Mouse (Mus musculus) lung, postnatal 0 days (tissue): ENCODE data around the gene Hip1. TPM values are rescaled to one million over a fixed set of nuclear protein-coding genes. Genes with fewer than 3 reads are reported as not detected.

ENCODE experiments used
- ATAC-seq: fragments of 200-750 bp; cut with Nextera tagmentation; 2 replicates; pipeline ENCODE4 v1.8.0; 2017; ENCODE audit warnings: moderate library complexity
- DNase-seq: peaks from one replicate; pipeline ENCODE4 v3.0.0-alpha.2; 2016; ENCODE audit warnings: low spot score
- H3K27ac ChIP-seq: fragments of 300-500 bp; sonication (generic); 2 replicates; pipeline ENCODE4 v1.5.1; 2014; ENCODE audit warnings: antibody characterized with exemption, mild to moderate bottlenecking, low read length, mixed read lengths
- H3K27me3 ChIP-seq: fragments of 300-500 bp; sonication (generic); replicated peaks from 2 replicates; pipeline ENCODE4 v1.6.1; 2014; ENCODE audit warnings: low read length, mixed read lengths; ENCODE audit not compliant: insufficient read depth
- H3K36me3 ChIP-seq: fragments of 300-500 bp; sonication (generic); 2 replicates; pipeline ENCODE4 v1.6.1; 2014; ENCODE audit warnings: low read length, mixed read lengths; ENCODE audit not compliant: insufficient read depth
- H3K4me1 ChIP-seq: fragments of 300-500 bp; sonication (generic); 2 replicates; pipeline ENCODE4 v1.6.1; 2014; ENCODE audit warnings: antibody characterized with exemption, low read depth, low read length, mixed read lengths; ENCODE audit not compliant: insufficient read depth
- H3K4me2 ChIP-seq: fragments of 300-500 bp; sonication (generic); replicated peaks from 2 replicates; pipeline ENCODE4 v1.6.1; 2014; ENCODE audit warnings: low read depth, mild to moderate bottlenecking, low read length, moderate library complexity, mixed read lengths
- H3K4me3 ChIP-seq: fragments of 300-500 bp; sonication (generic); 2 replicates; pipeline ENCODE4 v1.5.1; 2014; ENCODE audit warnings: low read depth, low read length
- H3K9ac ChIP-seq: fragments of 300-500 bp; sonication (generic); replicated peaks from 2 replicates; pipeline ENCODE4 v1.6.1; 2014; ENCODE audit warnings: low read depth, mild to moderate bottlenecking
- H3K9me3 ChIP-seq: fragments of 300-500 bp; sonication (generic); 2 replicates; pipeline ENCODE4 v1.6.1; 2016; ENCODE audit warnings: low read length, mixed read lengths
- CTCF ChIP-seq: IDR thresholded peaks from 2 replicates; pipeline ENCODE4 v1.5.1; 2016; ENCODE audit warnings: antibody characterized with exemption, mild to moderate bottlenecking
- EP300 ChIP-seq: IDR thresholded peaks from 2 replicates; pipeline ENCODE4 v1.6.1; 2016; ENCODE audit warnings: antibody characterized with exemption, mild to moderate bottlenecking, control low read depth
- WGBS: fragments of 180-500 bp; shearing (Covaris S2); extraction: QIAGEN DNeasy Blood & Tissue Kit; methylation state at CpG from one replicate; pipeline ENCODE4 v1.1.7; 2014; 5-methylcytosine and 5-hydroxymethylcytosine counted together
- polyA plus RNA-seq: library from polyadenylated mRNA; unstranded; fragments of >200 nt; fragmentation: Nextera tagmentation; extraction: Ambion mirVana; gene quantifications from 2 replicates; pipeline ENCODE4 v1.2.1, GENCODE M21; 2015

Gene Hip1
- polyA plus RNA-seq, 1 experiment from 2014 or later: 17.7 TPM

DNA sequence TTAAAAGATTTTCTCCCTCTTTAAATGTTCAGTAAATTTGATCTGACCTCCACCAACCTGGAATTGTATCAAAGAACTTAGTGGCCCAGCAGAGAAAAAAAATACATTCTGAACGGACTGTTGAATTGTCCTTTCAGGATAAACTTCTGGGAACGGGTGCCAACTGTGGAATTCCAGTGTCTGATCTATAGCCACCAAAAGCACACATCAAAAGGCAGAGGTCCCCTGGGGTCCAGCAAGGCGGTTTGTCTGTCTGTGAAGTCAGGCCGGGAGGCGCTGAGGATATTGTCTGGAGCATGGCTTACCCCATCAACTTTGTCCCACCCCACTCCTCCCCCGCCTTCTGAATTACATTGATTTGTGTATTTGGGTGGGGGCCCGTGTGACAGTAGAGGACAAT, 16.9 kb downstream of the Hip1 start:
- ATAC-seq (no peak), DNase-seq (no peak)
- Histone ChIP-seq H3K36me3 (no peaks in the 10 kb centered on the region), H3K27me3 (no peaks in the 10 kb centered on the region), H3K9me3 (no peaks in the 10 kb centered on the region), H3K27ac (no peak overlapping the region), H3K4me2 (no peak overlapping the region), H3K4me1 (peaks cover 10% of the 10 kb centered on the region; the same call in 1 of the 2 replicates), H3K4me3 (no peak overlapping the region), H3K9ac (no peak overlapping the region)
- no peak for TF ChIP-seq CTCF
- TF ChIP-seq EP300: no peak
- 29% methylated on average over 7 of the region's 7 CpGs for WGBS

DNA sequence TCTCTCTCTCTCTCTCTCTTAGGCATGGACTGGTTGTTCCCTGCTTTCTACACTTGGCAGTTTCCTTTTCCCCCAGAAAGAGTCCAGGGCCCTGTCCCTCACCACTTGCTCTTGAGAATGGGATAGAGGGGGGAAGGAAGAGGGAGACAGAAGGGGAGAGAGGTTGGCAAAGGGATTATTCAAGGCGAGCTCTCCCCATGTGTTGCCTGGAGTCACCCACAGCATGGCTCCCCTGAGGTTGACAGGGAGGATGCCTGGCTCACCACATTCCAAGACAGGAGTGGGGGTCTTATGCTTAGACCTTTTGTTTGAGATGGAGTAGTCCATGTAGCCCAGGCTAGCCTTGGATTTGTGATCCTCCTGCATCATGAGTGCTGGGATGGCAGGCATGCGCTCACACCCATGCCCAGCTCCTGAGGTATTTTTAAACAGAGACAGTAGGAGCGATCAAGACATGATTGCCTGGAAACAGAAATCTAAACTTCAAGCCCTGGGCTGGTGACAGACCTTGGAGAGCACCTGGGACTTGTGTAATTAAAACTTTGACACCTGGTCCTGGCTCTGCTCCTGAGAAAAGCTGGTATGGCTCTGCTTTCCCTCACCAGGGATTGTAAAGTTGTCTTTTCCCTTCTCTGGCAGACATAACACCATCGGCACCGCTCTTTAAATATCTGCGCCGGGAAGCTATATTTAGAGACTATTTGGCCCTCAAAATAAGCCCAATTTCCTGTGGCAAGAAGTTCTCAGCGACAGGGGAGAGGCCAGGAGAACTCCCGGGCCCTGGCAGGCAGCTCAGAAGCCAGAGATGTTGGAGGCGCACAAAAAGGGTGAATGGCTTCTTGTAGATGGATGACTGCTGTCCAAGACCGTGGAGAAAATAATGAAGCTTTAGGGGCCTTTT, 20.0 kb downstream of the Hip1 start:
- Histone ChIP-seq H3K27me3 (no peaks in the 10 kb centered on the region), H3K4me3 (no peak overlapping the region), H3K4me1 (peaks cover 6% of the 10 kb centered on the region; the same call in 1 of the 2 replicates), H3K36me3 (no peaks in the 10 kb centered on the region), H3K27ac (peak overlapping the region; percentile 61), H3K9me3 (no peaks in the 10 kb centered on the region), H3K4me2 (0 out of 2 replicates have a peak overlapping the region, but pooled peaks have one; percentile 14), H3K9ac (no peak overlapping the region)
- 41% methylated on average over 11 of the region's 11 CpGs for WGBS
- ATAC-seq: peak; percentile 16; the same call in 1 of the 2 replicates
- TF ChIP-seq CTCF (no peak), EP300 (no peak; the same call in 1 of the 2 replicates)
- no peak for DNase-seq

DNA sequence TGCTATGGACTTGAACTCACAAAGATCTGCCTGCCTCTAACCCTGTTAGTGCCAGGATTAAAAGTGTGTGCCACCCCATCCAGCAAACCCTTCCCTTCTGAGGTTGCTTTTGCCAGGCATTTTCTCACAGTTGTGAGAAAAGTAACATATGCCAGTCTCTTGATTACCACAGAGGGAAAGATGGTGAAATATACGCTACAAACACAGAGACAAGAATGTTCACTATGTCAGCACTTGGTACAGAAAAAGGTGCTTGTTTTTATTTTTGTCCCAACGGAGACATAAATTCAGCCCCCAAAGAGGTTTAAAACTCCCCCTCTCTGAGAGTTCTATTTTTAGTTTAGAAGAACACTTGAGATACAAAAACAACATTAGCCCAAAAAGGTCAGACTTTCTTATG, 20.8 kb downstream of the Hip1 start:
- DNase-seq (peak; percentile 69), ATAC-seq (no peak)
- H3K9me3 ChIP-seq: no peaks in the 10 kb centered on the region
- 47% methylated on average over 2 of the region's 2 CpGs for WGBS
- H3K27ac ChIP-seq: peak overlapping the region; percentile 61; the same call in 1 of the 2 replicates
- H3K4me1 ChIP-seq: peaks cover 6% of the 10 kb centered on the region; the same call in 1 of the 2 replicates
- H3K4me3 ChIP-seq: no peak overlapping the region
- no peak for TF ChIP-seq CTCF
- 0 out of 2 replicates have a peak, but pooled peaks have one; percentile 42 for TF ChIP-seq EP300
- no peaks in the 10 kb centered on the region for H3K36me3 ChIP-seq
- H3K9ac ChIP-seq: no peak overlapping the region
- no peaks in the 10 kb centered on the region for H3K27me3 ChIP-seq
- H3K4me2 ChIP-seq: no peak overlapping the region

DNA sequence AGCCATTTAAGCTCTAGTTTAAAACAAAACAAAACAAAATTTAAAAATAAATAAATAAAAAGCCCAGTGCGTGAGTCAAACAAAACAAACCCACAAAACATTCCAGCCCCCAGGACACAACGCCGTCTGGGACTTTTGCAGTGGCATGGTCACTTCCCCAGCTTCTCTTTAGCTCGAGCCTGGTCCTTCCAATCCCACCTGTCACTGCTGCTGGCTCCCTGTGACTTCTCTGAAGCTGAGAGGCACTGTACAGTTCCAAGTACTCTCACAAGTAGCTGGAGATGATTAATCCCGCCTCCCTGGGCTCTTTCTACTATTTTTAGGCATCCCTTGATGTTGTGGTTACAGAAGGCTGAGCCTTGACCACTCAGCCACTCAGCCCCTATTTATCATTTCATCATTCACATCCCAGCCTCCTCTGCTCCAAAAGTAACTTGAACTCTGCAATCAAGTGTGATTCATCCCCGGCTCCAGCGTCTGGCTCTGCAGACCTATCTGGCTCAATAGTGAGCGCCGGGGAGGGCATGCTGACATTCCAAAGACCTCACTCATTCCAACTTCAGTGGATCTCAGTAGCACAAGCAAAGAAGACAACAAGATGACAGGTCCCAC, 22.7 kb downstream of the Hip1 start:
- Histone ChIP-seq H3K36me3 (no peaks in the 10 kb centered on the region), H3K9me3 (no peaks in the 10 kb centered on the region), H3K9ac (no peak overlapping the region), H3K4me3 (no peak overlapping the region), H3K4me2 (no peak overlapping the region), H3K27me3 (no peaks in the 10 kb centered on the region), H3K4me1 (peaks cover 6% of the 10 kb centered on the region; the same call in 1 of the 2 replicates), H3K27ac (no peak overlapping the region)
- 52% methylated on average over 9 of the region's 9 CpGs for WGBS
- ATAC-seq: peak; percentile 83
- TF ChIP-seq CTCF: no peak
- TF ChIP-seq EP300: no peak
- peak; percentile 83 for DNase-seq

DNA sequence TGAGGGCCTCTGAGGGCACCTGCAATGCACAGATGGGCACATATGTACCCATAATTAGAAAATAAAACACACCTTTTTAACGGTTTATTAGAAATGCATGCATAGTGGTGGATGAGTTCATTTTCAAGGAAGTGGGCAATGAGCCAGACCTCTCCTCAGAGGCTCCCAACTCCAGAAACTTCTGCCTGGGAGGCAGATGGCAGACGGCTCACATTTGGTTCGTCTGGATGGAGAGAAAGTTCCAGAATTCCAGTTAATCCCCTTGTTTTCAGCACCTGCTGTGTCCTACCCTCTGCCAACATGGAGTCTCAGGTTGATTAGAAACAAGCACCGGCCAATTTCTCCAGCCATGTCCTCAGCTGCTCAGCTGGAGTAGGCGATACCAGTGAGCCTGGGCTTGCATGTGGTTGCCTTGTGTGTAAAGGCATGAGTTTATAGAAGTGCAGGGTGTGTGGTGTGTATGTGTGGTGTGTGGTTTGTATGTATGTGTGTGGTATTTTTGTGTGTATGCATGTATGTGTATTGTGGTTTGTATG, 27.5 kb downstream of the Hip1 start:
- DNase-seq: no peak
- no peaks in the 10 kb centered on the region for H3K9me3 ChIP-seq
- no peaks in the 10 kb centered on the region for H3K36me3 ChIP-seq
- no peak overlapping the region for H3K9ac ChIP-seq
- no peak for ATAC-seq
- WGBS: 86% methylated on average over 5 of the region's 5 CpGs
- TF ChIP-seq CTCF: no peak
- TF ChIP-seq EP300: no peak
- H3K27me3 ChIP-seq: no peaks in the 10 kb centered on the region
- H3K4me2 ChIP-seq: no peak overlapping the region
- no peak overlapping the region for H3K27ac ChIP-seq
- H3K4me3 ChIP-seq: no peak overlapping the region
- H3K4me1 ChIP-seq: no peaks in the 10 kb centered on the region

DNA sequence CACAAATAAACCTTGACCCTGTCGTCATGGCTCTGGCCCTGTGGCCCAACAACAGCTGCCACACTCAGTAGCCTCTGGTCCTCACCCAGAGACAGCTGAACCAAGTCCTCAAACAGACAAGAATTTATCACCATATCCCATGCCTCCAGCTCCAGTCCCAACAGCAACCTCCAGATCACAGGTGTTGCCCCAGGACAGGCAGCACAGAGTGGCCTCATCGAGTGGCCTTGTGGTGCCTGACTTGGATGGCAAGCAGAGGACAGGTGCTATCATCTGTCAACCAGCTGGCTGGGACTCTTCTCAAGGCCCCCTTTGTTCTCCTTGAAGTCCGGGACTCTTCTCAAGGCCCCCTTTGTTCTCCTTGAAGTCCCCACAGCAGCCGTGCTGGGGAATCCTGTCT, 31.8 kb downstream of the Hip1 start:
- H3K4me1 ChIP-seq: no peaks in the 10 kb centered on the region
- no peak for DNase-seq
- no peaks in the 10 kb centered on the region for H3K9me3 ChIP-seq
- H3K4me2 ChIP-seq: no peak overlapping the region
- no peak overlapping the region for H3K9ac ChIP-seq
- no peak overlapping the region for H3K27ac ChIP-seq
- H3K36me3 ChIP-seq: no peaks in the 10 kb centered on the region
- ATAC-seq: no peak
- H3K4me3 ChIP-seq: no peak overlapping the region
- no peaks in the 10 kb centered on the region for H3K27me3 ChIP-seq
- TF ChIP-seq CTCF (no peak), EP300 (no peak)
- 46% methylated on average over 4 of the region's 4 CpGs for whole genome bisulfite sequencing
